Mouse (Mus musculus) layer of hippocampus, postnatal 10 days (tissue): ENCODE measurements around the gene Cdh16. TPM values are rescaled to one million over a fixed set of nuclear protein-coding genes. Genes with fewer than 3 reads are reported as not detected.
A peak's percentile ranks its signal among the peaks of the same experiment; 100 is the strongest.
"Not testable (repeated sequence)": the region's sequence is repeated elsewhere in the genome, so short reads cannot be mapped to it uniquely, and the experiment has no call there.

Source experiments
- DNase-seq, 2 experiments: peaks; one replicate each; pipeline ENCODE4 v3.0.0; 2021; ENCODE audit warnings: low spot score in 2 of 2
- total RNA-seq, 2 experiments: library from RNA; stranded (reverse); gene quantifications; 2 replicates each; pipeline ENCODE4 v1.2.3; 2021

Gene Cdh16
- total RNA-seq, 2 experiments from 2014 or later, result not detected

GRCm38 (mm10) chr8:104577606-104578005 is 46.6 kb downstream of the Cdh16 start:
- DNase-seq, result not testable (repeated sequence)

GRCm38 (mm10) chr8:104576820-104577219 is 47.4 kb downstream of the Cdh16 start:
- no peak for DNase-seq

GRCm38 (mm10) chr8:104570436-104571343 is 53.5 kb downstream of the Cdh16 start:
- DNase-seq, result peak; percentile 81 to 87

- DNase-seq, result no peak
Measured at GRCm38 (mm10) chr8:104569559-104569958, 54.6 kb downstream of the Cdh16 start.

GRCm38 (mm10) chr8:104565457-104565798 is 58.8 kb downstream of the Cdh16 start:
- DNase-seq, result no peak

GRCm38 (mm10) chr8:104564633-104565456 is 59.4 kb downstream of the Cdh16 start:
- peak; percentile 90 to 91 for DNase-seq

GRCm38 (mm10) chr8:104560731-104561130 is 63.5 kb downstream of the Cdh16 start:
- DNase-seq, result no peak

- DNase-seq, result no peak
Measured at GRCm38 (mm10) chr8:104557226-104557625, 67.0 kb downstream of the Cdh16 start.

GRCm38 (mm10) chr8:104555191-104555590 is 69.0 kb downstream of the Cdh16 start:
- no peak for DNase-seq

Other genes starting within 250 kb of the Cdh16 start
- gene Cmtm4, start 228.6 kb downstream of the Cdh16 start, total RNA-seq, result 10 to 100 TPM; 56.2 to 60.2 TPM
- gene Dync1li2, start 181.3 kb downstream of the Cdh16 start, total RNA-seq, result 100 to 1,000 TPM; 231 to 241 TPM
- gene Terb1, start 114.5 kb downstream of the Cdh16 start, total RNA-seq, result under 1 TPM; 0.54 to 0.96 TPM
- 10 to 100 TPM; 49.9 to 52.4 TPM for gene Nae1, start 89.8 kb downstream of the Cdh16 start, total RNA-seq
- 10 to 100 TPM; 13.5 to 18.2 TPM for gene Car7, start 89.7 kb downstream of the Cdh16 start, total RNA-seq
- gene Pdp2, start 32.9 kb downstream of the Cdh16 start, total RNA-seq, result 1 to 10 TPM; 9.0 to 9.2 TPM
- gene Rrad, start 6.9 kb upstream of the Cdh16 start, total RNA-seq, result 1 to 10 TPM; 2.0 to 2.5 TPM
- 10 to 100 TPM; 26.0 to 29.8 TPM for gene Ciao2b, start 17.6 kb upstream of the Cdh16 start, total RNA-seq
- gene Ces2a, start 109.6 kb upstream of the Cdh16 start, total RNA-seq, result not detected
- gene Ces2b, start 207.2 kb upstream of the Cdh16 start, total RNA-seq, result under 1 TPM; 0.31 to 0.53 TPM
- gene Ces2c, start 222.7 kb upstream of the Cdh16 start, total RNA-seq, result not detected